Mouse (Mus musculus) midbrain, postnatal 0 days (tissue): Measurements from ENCODE around the gene Gm13539. TPM values are rescaled to one million over a fixed set of nuclear protein-coding genes. Genes with fewer than 3 reads are reported as not detected.
A peak's percentile ranks its signal among the peaks of the same experiment; 100 is the strongest.

ENCODE experiments used
- ATAC-seq: fragments of 200-750 bp; cut with Nextera tagmentation; 2 replicates; pipeline ENCODE4 v1.8.0; 2017; ENCODE audit warnings: moderate number of reproducible peaks, mild to moderate bottlenecking, moderate TSS enrichment, moderate library complexity; ENCODE audit not compliant: low FRiP score
- DNase-seq: peaks from one replicate; pipeline ENCODE4 v3.0.0-alpha.2; 2015; ENCODE audit warnings: low spot score
- H3K27ac ChIP-seq: fragments of 300-500 bp; sonication (generic); 2 replicates; pipeline ENCODE4 v1.5.1; 2014; ENCODE audit warnings: low read depth, mild to moderate bottlenecking, low read length, mixed read lengths
- H3K27me3 ChIP-seq: fragments of 300-500 bp; sonication (generic); 2 replicates; pipeline ENCODE4 v1.6.1; 2014; ENCODE audit warnings: low read length, control low read depth, mixed read lengths; ENCODE audit not compliant: insufficient read depth
- H3K36me3 ChIP-seq: fragments of 300-500 bp; sonication (generic); 2 replicates; pipeline ENCODE4 v1.6.1; 2014; ENCODE audit warnings: low read length, control low read depth, mixed read lengths; ENCODE audit not compliant: insufficient read depth
- H3K4me1 ChIP-seq: fragments of 300-500 bp; sonication (generic); 2 replicates; pipeline ENCODE4 v1.6.1; 2014; ENCODE audit warnings: mild to moderate bottlenecking, control low read depth, antibody characterized with exemption, low read length, mixed read lengths; ENCODE audit not compliant: insufficient read depth
- H3K4me2 ChIP-seq: fragments of 300-500 bp; sonication (generic); 2 replicates; pipeline ENCODE4 v1.6.1; 2014; ENCODE audit warnings: low read depth, mild to moderate bottlenecking, low read length, mixed read lengths; ENCODE audit not compliant: poor library complexity, severe bottlenecking
- H3K4me3 ChIP-seq: fragments of 300-500 bp; sonication (generic); 2 replicates; pipeline ENCODE4 v1.5.1; 2014; ENCODE audit warnings: low read depth, mild to moderate bottlenecking, low read length, moderate library complexity
- H3K9ac ChIP-seq: fragments of 300-500 bp; sonication (generic); replicated peaks from 2 replicates; pipeline ENCODE4 v1.6.1; 2014; ENCODE audit warnings: mild to moderate bottlenecking, low read length, moderate library complexity, mixed read lengths; ENCODE audit not compliant: poor library complexity, severe bottlenecking
- H3K9me3 ChIP-seq: fragments of 300-500 bp; sonication (generic); 2 replicates; pipeline ENCODE4 v1.6.1; 2016; ENCODE audit warnings: low read length, control low read depth
- CTCF ChIP-seq: IDR thresholded peaks from 2 replicates; pipeline ENCODE4 v1.5.1; 2016; ENCODE audit warnings: antibody characterized with exemption, mild to moderate bottlenecking
- WGBS: fragments of 180-500 bp; shearing (Covaris S2); extraction: QIAGEN DNeasy Blood & Tissue Kit; methylation state at CpG from one replicate; pipeline ENCODE4 v1.1.7; 2014; 5-methylcytosine and 5-hydroxymethylcytosine counted together
- polyA plus RNA-seq: library from polyadenylated mRNA; unstranded; fragments of >200 nt; fragmentation: Nextera tagmentation; extraction: Ambion mirVana; gene quantifications from 2 replicates; pipeline ENCODE4 v1.2.1, GENCODE M21; 2015
- total RNA-seq: library from RNA; depleted of rRNA; stranded (reverse); fragments of >200 nt; gene quantifications from 2 replicates; pipeline ENCODE4 v1.2.3, GENCODE M21; 2014; rRNA removed

Gm13539 gene
- total and polyA plus RNA-seq, 2 experiments from 2014 or later, result not detected

GRCm38 (mm10) chr2:25830786-25831185 is 48.7 kb downstream of the Gm13539 start:
- no peak overlapping the region for H3K4me2 ChIP-seq
- no peaks in the 10 kb centered on the region for H3K4me1 ChIP-seq
- no peaks in the 10 kb centered on the region for H3K27me3 ChIP-seq
- H3K27ac ChIP-seq, result no peak overlapping the region
- no peaks in the 10 kb centered on the region for H3K9me3 ChIP-seq
- DNase-seq (no peak), ATAC-seq (no peak)
- H3K36me3 ChIP-seq, result no peaks in the 10 kb centered on the region
- TF ChIP-seq CTCF, result no peak
- H3K4me3 ChIP-seq, result no peak overlapping the region
- 89% methylated on average over 3 of the region's 3 CpGs for WGBS
- H3K9ac ChIP-seq, result no peak overlapping the region

- peak; percentile 94 for TF ChIP-seq CTCF
- no peaks in the 10 kb centered on the region for H3K4me1 ChIP-seq
- no peak overlapping the region for H3K4me3 ChIP-seq
- no peak overlapping the region for H3K9ac ChIP-seq
- ATAC-seq (peak; percentile 65; the same call in 1 of the 2 replicates), DNase-seq (peak; percentile 86)
- no peaks in the 10 kb centered on the region for H3K27me3 ChIP-seq
- no peak overlapping the region for H3K27ac ChIP-seq
- H3K4me2 ChIP-seq, result no peak overlapping the region
- WGBS, result 44% methylated on average over 5 of the region's 5 CpGs
- no peaks in the 10 kb centered on the region for H3K9me3 ChIP-seq
- no peaks in the 10 kb centered on the region for H3K36me3 ChIP-seq
These were observed 54.2 kb downstream of the Gm13539 start for GRCm38 (mm10) chr2:25836291-25836690.

Other genes starting within 250 kb of the Gm13539 start
- gene Traf2, start 235.3 kb upstream of the Gm13539 start, total RNA-seq, result 5.5 and 7.6 TPM in 2 replicates
- 7.0 and 9.3 TPM in 2 replicates for gene Traf2, start 235.3 kb upstream of the Gm13539 start, polyA plus RNA-seq
- gene Edf1, start 224.4 kb upstream of the Gm13539 start, total RNA-seq, result 187 and 196 TPM in 2 replicates
- 389 and 392 TPM in 2 replicates for gene Edf1, start 224.4 kb upstream of the Gm13539 start, polyA plus RNA-seq
- gene Mamdc4, start 207.4 kb upstream of the Gm13539 start, total RNA-seq, result 1.7 and 1.9 TPM in 2 replicates
- 0.32 TPM in 2 replicates for gene Mamdc4, start 207.4 kb upstream of the Gm13539 start, polyA plus RNA-seq
- 37.9 and 39.8 TPM in 2 replicates for gene Phpt1, start 207.0 kb upstream of the Gm13539 start, total RNA-seq
- 192 and 209 TPM in 2 replicates for gene Phpt1, start 207.0 kb upstream of the Gm13539 start, polyA plus RNA-seq
- gene Ajm1, start 200.5 kb upstream of the Gm13539 start, total RNA-seq, result 23.1 and 30.9 TPM in 2 replicates
- gene Ajm1, start 200.5 kb upstream of the Gm13539 start, polyA plus RNA-seq, result 19.2 and 22.1 TPM in 2 replicates
- gene Rabl6, start 173.7 kb upstream of the Gm13539 start, total RNA-seq, result 66.8 and 98.0 TPM in 2 replicates
- gene Rabl6, start 173.7 kb upstream of the Gm13539 start, polyA plus RNA-seq, result 56.7 and 61.2 TPM in 2 replicates
- gene Ccdc183, start 164.6 kb upstream of the Gm13539 start, total RNA-seq, result not detected in 2 replicates
- gene Ccdc183, start 164.6 kb upstream of the Gm13539 start, polyA plus RNA-seq, result 0.26 and 0.36 TPM in 2 replicates
- 45.7 and 54.6 TPM in 2 replicates for gene Tmem141, start 160.3 kb upstream of the Gm13539 start, total RNA-seq
- gene Tmem141, start 160.3 kb upstream of the Gm13539 start, polyA plus RNA-seq, result 58.3 and 67.9 TPM in 2 replicates
- gene Fcna, start 154.2 kb upstream of the Gm13539 start, total RNA-seq, result 5.7 and 7.2 TPM in 2 replicates
- 5.1 and 5.3 TPM in 2 replicates for gene Fcna, start 154.2 kb upstream of the Gm13539 start, polyA plus RNA-seq
- gene Lcn8, start 129.1 kb upstream of the Gm13539 start, total RNA-seq, result not detected in 2 replicates
- not detected in 2 replicates for gene Lcn8, start 129.1 kb upstream of the Gm13539 start, polyA plus RNA-seq
- not detected in 2 replicates for gene Lcn5, start 124.3 kb upstream of the Gm13539 start, total RNA-seq
- gene Lcn5, start 124.3 kb upstream of the Gm13539 start, polyA plus RNA-seq, result not detected in 2 replicates
- not detected in 2 replicates for gene Lcn6, start 105.5 kb upstream of the Gm13539 start, total RNA-seq
- not detected in 2 replicates for gene Lcn6, start 105.5 kb upstream of the Gm13539 start, polyA plus RNA-seq
- gene Lcn10, start 99.5 kb upstream of the Gm13539 start, total RNA-seq, result not detected in 2 replicates
- gene Lcn10, start 99.5 kb upstream of the Gm13539 start, polyA plus RNA-seq, result not detected in 2 replicates
- not detected in 2 replicates for gene Obp2a, start 82.2 kb upstream of the Gm13539 start, total RNA-seq
- not detected in 2 replicates for gene Obp2a, start 82.2 kb upstream of the Gm13539 start, polyA plus RNA-seq
- 87.1 and 89.2 TPM in 2 replicates for gene Bmyc, start 75.5 kb upstream of the Gm13539 start, total RNA-seq
- 229 TPM in 2 replicates for gene Bmyc, start 75.5 kb upstream of the Gm13539 start, polyA plus RNA-seq
- not detected in 2 replicates for gene Obp2b, start 45.2 kb upstream of the Gm13539 start, total RNA-seq
- gene Obp2b, start 45.2 kb upstream of the Gm13539 start, polyA plus RNA-seq, result not detected in 2 replicates
- not detected in 2 replicates for gene Lcn3, start 16.7 kb upstream of the Gm13539 start, total RNA-seq
- not detected in 2 replicates for gene Lcn3, start 16.7 kb upstream of the Gm13539 start, polyA plus RNA-seq
- not detected in 2 replicates for gene Lcn11, start 5.2 kb upstream of the Gm13539 start, total RNA-seq
- gene Lcn11, start 5.2 kb upstream of the Gm13539 start, polyA plus RNA-seq, result not detected in 2 replicates
- gene Glt6d1, start 33.6 kb downstream of the Gm13539 start, total RNA-seq, result not detected in 2 replicates
- not detected in 2 replicates for gene Glt6d1, start 33.6 kb downstream of the Gm13539 start, polyA plus RNA-seq
- gene Lcn9, start 40.9 kb downstream of the Gm13539 start, total RNA-seq, result not detected in 2 replicates
- gene Lcn9, start 40.9 kb downstream of the Gm13539 start, polyA plus RNA-seq, result not detected in 2 replicates
- gene Sohlh1, start 65.0 kb downstream of the Gm13539 start, total RNA-seq, result not detected in 2 replicates
- not detected in 2 replicates for gene Sohlh1, start 65.0 kb downstream of the Gm13539 start, polyA plus RNA-seq
- gene Kcnt1, start 81.5 kb downstream of the Gm13539 start, total RNA-seq, result 49.2 and 60.7 TPM in 2 replicates
- 21.7 and 22.1 TPM in 2 replicates for gene Kcnt1, start 81.5 kb downstream of the Gm13539 start, polyA plus RNA-seq
- 141 and 157 TPM in 2 replicates for gene Camsap1, start 201.0 kb downstream of the Gm13539 start, total RNA-seq
- gene Camsap1, start 201.0 kb downstream of the Gm13539 start, polyA plus RNA-seq, result 57.5 and 61.3 TPM in 2 replicates
- 100 and 123 TPM in 2 replicates for gene Ubac1, start 239.5 kb downstream of the Gm13539 start, total RNA-seq
- gene Ubac1, start 239.5 kb downstream of the Gm13539 start, polyA plus RNA-seq, result 151 and 158 TPM in 2 replicates